12 mouse cellular contexts compared by ENCODE assay signal in the genomic region with DNA sequence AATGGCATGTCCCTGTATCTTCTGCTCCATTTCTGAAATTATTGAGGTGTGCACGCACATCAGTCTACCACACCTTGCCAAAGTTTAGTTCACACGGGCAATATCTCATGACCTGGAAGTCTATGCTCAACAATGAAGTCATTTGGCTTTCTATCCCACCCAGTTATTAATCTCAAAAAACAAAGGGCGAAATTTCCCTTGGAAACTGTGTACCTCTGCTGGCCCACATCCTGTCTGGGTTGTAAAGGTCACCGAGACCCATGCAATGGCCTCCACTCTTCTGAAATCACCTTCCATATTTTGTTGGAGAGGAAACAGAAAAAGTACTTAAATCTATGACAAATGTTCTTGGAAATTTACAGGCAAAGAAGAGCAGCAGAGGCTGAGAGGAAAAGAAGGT.
"Had no signal": no experiment of that assay in that cellular context is flagged by ENCODE, and none has a peak within 500 bp of the region (broad histone marks: within the 10 kb centered on the region; RNA-seq: fewer than 3 reads in every experiment).

No protein-coding gene starts in this region.

- H3K9ac ChIP-seq: limb, embryonic 13.5 days; liver, embryonic 15.5 days; midbrain, embryonic 12.5 days; neural tube, embryonic 15.5 days had no signal

- H3K9me3 ChIP-seq: limb, embryonic 13.5 days; liver, embryonic 15.5 days; megakaryocyte, embryonic 14.5 days; midbrain, embryonic 12.5 days; neural tube, embryonic 15.5 days had no signal

- H3K27me3 ChIP-seq: limb, embryonic 13.5 days; liver, embryonic 15.5 days; megakaryocyte, embryonic 14.5 days; midbrain, embryonic 12.5 days; neural tube, embryonic 15.5 days had no signal

- H3K4me2 ChIP-seq: limb, embryonic 13.5 days; liver, embryonic 15.5 days; midbrain, embryonic 12.5 days; neural tube, embryonic 15.5 days had no signal

- H3K4me1 ChIP-seq: liver, embryonic 15.5 days had no signal

- H3K36me3 ChIP-seq: limb, embryonic 13.5 days; liver, embryonic 15.5 days; midbrain, embryonic 12.5 days; neural tube, embryonic 15.5 days had no signal

- H3K27ac ChIP-seq: limb, embryonic 13.5 days; liver, embryonic 15.5 days; macrophage; midbrain, embryonic 12.5 days; neural tube, embryonic 15.5 days had no signal

- DNase-seq: left cerebral cortex, postnatal 4 days; lung, adult 2 months; lung, postnatal 10 days; spleen, adult 18-20 months; thymus, adult 18-20 months; thymus, postnatal 14 days had no signal

- H3K4me3 ChIP-seq: limb, embryonic 13.5 days; liver, embryonic 15.5 days; megakaryocyte, embryonic 14.5 days; midbrain, embryonic 12.5 days; neural tube, embryonic 15.5 days had no signal
